Mouse (Mus musculus): ENCODE results near the gene Spsb3. TPM values are rescaled to one million over a fixed set of nuclear protein-coding genes. Genes with fewer than 3 reads are reported as not detected.

Gene Spsb3
- total RNA-seq, 2 experiments from 2014 or later: 28.1 to 34.0 TPM

Other genes starting within 250 kb of the Spsb3 start
- gene Slc9a3r2, start 236.3 kb upstream of the Spsb3 start, total RNA-seq (2021): 100 to 1,000 TPM in 1 of 2 experiments, 10 to 100 TPM in 1; 88.2 to 103 TPM
- not detected for gene Npw, start 228.2 kb upstream of the Spsb3 start, total RNA-seq (2021)
- 10 to 100 TPM; 16.4 to 17.2 TPM for gene Zfp598, start 217.0 kb upstream of the Spsb3 start, total RNA-seq (2021)
- under 1 TPM in 1 of 2 experiments, not detected in 1; 0.17 TPM for gene Syngr3, start 196.7 kb upstream of the Spsb3 start, total RNA-seq (2021)
- 10 to 100 TPM; 24.0 to 24.3 TPM for gene Gfer, start 190.5 kb upstream of the Spsb3 start, total RNA-seq (2021)
- gene Noxo1, start 190.4 kb upstream of the Spsb3 start, total RNA-seq (2021): under 1 TPM; 0.77 to 0.99 TPM
- 10 to 100 TPM; 18.0 to 20.1 TPM for gene Tbl3, start 179.0 kb upstream of the Spsb3 start, total RNA-seq (2021)
- not detected for gene Rnf151, start 168.6 kb upstream of the Spsb3 start, total RNA-seq (2021)
- 100 to 1,000 TPM; 701 to 738 TPM for gene Rps2, start 168.5 kb upstream of the Spsb3 start, total RNA-seq (2021)
- 1,000 to 10,000 TPM in 1 of 2 experiments, 100 to 1,000 TPM in 1; 976 to 1,178 TPM for gene Ndufb10, start 162.2 kb upstream of the Spsb3 start, total RNA-seq (2021)
- gene Rpl3l, start 158.8 kb upstream of the Spsb3 start, total RNA-seq (2021): 100 to 1,000 TPM; 390 to 433 TPM
- gene Msrb1, start 150.0 kb upstream of the Spsb3 start, total RNA-seq (2021): 100 to 1,000 TPM; 181 to 183 TPM
- gene Hs3st6, start 133.7 kb upstream of the Spsb3 start, total RNA-seq (2021): under 1 TPM in 1 of 2 experiments, not detected in 1; 0.33 TPM
- gene Meiob, start 82.4 kb upstream of the Spsb3 start, total RNA-seq (2021): under 1 TPM in 1 of 2 experiments, not detected in 1; 0.15 TPM
- 10 to 100 TPM; 86.0 to 91.0 TPM for gene Hagh, start 46.5 kb upstream of the Spsb3 start, total RNA-seq (2021)
- gene Fahd1, start 36.3 kb upstream of the Spsb3 start, total RNA-seq (2021): 10 to 100 TPM; 92.1 to 96.6 TPM
- 10 to 100 TPM; 12.0 to 12.4 TPM for gene Igfals, start 20.6 kb upstream of the Spsb3 start, total RNA-seq (2021)
- 10 to 100 TPM; 20.0 to 21.3 TPM for gene Nubp2, start 294 bp upstream of the Spsb3 start, total RNA-seq (2021)
- 10 to 100 TPM; 18.4 to 22.3 TPM for gene Eme2, start 8.4 kb downstream of the Spsb3 start, total RNA-seq (2021)
- gene Mrps34, start 8.5 kb downstream of the Spsb3 start, total RNA-seq (2021): 100 to 1,000 TPM in 1 of 2 experiments, 10 to 100 TPM in 1; 99.9 to 125 TPM
- gene Nme3, start 9.9 kb downstream of the Spsb3 start, total RNA-seq (2021): 10 to 100 TPM; 33.8 to 36.0 TPM
- gene Mapk8ip3, start 50.3 kb downstream of the Spsb3 start, total RNA-seq (2021): 10 to 100 TPM; 55.9 to 64.8 TPM
- 10 to 100 TPM in 1 of 2 experiments, 1 to 10 TPM in 1; 8.9 to 11.2 TPM for gene Jpt2, start 74.0 kb downstream of the Spsb3 start, total RNA-seq (2021)
- gene Cramp1l, start 129.1 kb downstream of the Spsb3 start, total RNA-seq (2021): 10 to 100 TPM in 1 of 2 experiments, 1 to 10 TPM in 1; 9.5 to 10.7 TPM
- gene Ift140, start 129.4 kb downstream of the Spsb3 start, total RNA-seq (2021): 1 to 10 TPM; 3.5 to 5.5 TPM
- gene Tmem204, start 196.9 kb downstream of the Spsb3 start, total RNA-seq (2021): 10 to 100 TPM; 41.5 to 48.0 TPM
- 10 to 100 TPM; 11.1 to 14.5 TPM for gene Telo2, start 229.3 kb downstream of the Spsb3 start, total RNA-seq (2021)
- 1 to 10 TPM; 2.5 to 3.0 TPM for gene Ptx4, start 234.1 kb downstream of the Spsb3 start, total RNA-seq (2021)
- 10 to 100 TPM; 26.2 to 31.3 TPM for gene Clcn7, start 246.7 kb downstream of the Spsb3 start, total RNA-seq (2021)

Measured in heart, adult 18-20 months (tissue).